Mouse (Mus musculus): Measurements from ENCODE around the gene Olfr935. TPM values are rescaled to one million over a fixed set of nuclear protein-coding genes. Genes with fewer than 3 reads are reported as not detected.

The Olfr935 gene
- not detected in 2 replicates for polyA plus RNA-seq (2012; rRNA removed)

- TF ChIP-seq CTCF (IDR thresholded peaks at IDR 0.05; ENCODE audit: insufficient read depth, low read length): no peak
- no peak for TF ChIP-seq POLR2A (IDR thresholded peaks at IDR 0.05; ENCODE audit: borderline replicate concordance, extremely low read depth, low read depth, low read length)
- WGBS: 60% methylated on average over 2 of the region's 2 CpGs
- DNase-seq: no peak
- H3K4me3 ChIP-seq (replicated peaks; ENCODE audit: extremely low read depth, low read depth, low read length): no peak within 1 kb of the TSS
- H3K4me1 ChIP-seq (ENCODE audit: control insufficient read depth, insufficient read depth, low read length): no peaks in the 10 kb centered on the region
Measured at GRCm38 (mm10) chr9:38999583-38999982, at the start of gene Olfr935. Gene Olfr935 (minus strand): TSS chr9:38999683.

GRCm38 (mm10) chr9:39023277-39023676 lies 23.8 kb upstream of the Olfr935 start, which contains the start of gene Olfr146:
Gene Olfr146 (minus strand): TSS chr9:39023377.
- no peak for DNase-seq
- H3K4me1 ChIP-seq (ENCODE audit: control insufficient read depth, insufficient read depth, low read length): no peaks in the 10 kb centered on the region
- TF ChIP-seq CTCF (IDR thresholded peaks at IDR 0.05; ENCODE audit: insufficient read depth, low read length) (no peak), POLR2A (IDR thresholded peaks at IDR 0.05; ENCODE audit: borderline replicate concordance, extremely low read depth, low read depth, low read length) (no peak)
- WGBS: 67% methylated on average over 1 of the region's 1 CpGs
- H3K4me3 ChIP-seq (replicated peaks; ENCODE audit: extremely low read depth, low read depth, low read length): no peak within 1 kb of the TSS

GRCm38 (mm10) chr9:38988215-38988614 lies 11.3 kb downstream of the Olfr935 start, which contains the start of gene Olfr934:
Gene Olfr934 (minus strand): TSS chr9:38988315.
- 84% methylated on average over 2 of the region's 2 CpGs for WGBS
- Histone ChIP-seq H3K4me3 (replicated peaks; ENCODE audit: extremely low read depth, low read depth, low read length) (no peak within 1 kb of the TSS), H3K4me1 (ENCODE audit: control insufficient read depth, insufficient read depth, low read length) (no peaks in the 10 kb centered on the region)
- TF ChIP-seq POLR2A (IDR thresholded peaks at IDR 0.05; ENCODE audit: borderline replicate concordance, extremely low read depth, low read depth, low read length): no peak
- no peak for TF ChIP-seq CTCF (IDR thresholded peaks at IDR 0.05; ENCODE audit: insufficient read depth, low read length)
- no peak for DNase-seq

GRCm38 (mm10) chr9:38972013-38972412 lies 27.5 kb downstream of the Olfr935 start, which contains the start of gene Olfr933:
Gene Olfr933 (plus strand): TSS chr9:38972313.
- WGBS: 73% methylated on average over 4 of the region's 4 CpGs
- TF ChIP-seq CTCF (IDR thresholded peaks at IDR 0.05; ENCODE audit: insufficient read depth, low read length) (no peak), POLR2A (IDR thresholded peaks at IDR 0.05; ENCODE audit: borderline replicate concordance, extremely low read depth, low read depth, low read length) (no peak)
- H3K4me1 ChIP-seq (ENCODE audit: control insufficient read depth, insufficient read depth, low read length): no peaks in the 10 kb centered on the region
- H3K4me3 ChIP-seq (replicated peaks; ENCODE audit: extremely low read depth, low read depth, low read length): no peak within 1 kb of the TSS
- DNase-seq: no peak

GRCm38 (mm10) chr9:38954124-38954416 lies 45.4 kb downstream of the Olfr935 start:
- 68% methylated on average over 4 of the region's 4 CpGs for WGBS
- no peak for TF ChIP-seq CTCF (IDR thresholded peaks at IDR 0.05; ENCODE audit: insufficient read depth, low read length)
- TF ChIP-seq POLR2A (IDR thresholded peaks at IDR 0.05; ENCODE audit: borderline replicate concordance, extremely low read depth, low read depth, low read length): no peak
- Histone ChIP-seq H3K4me3 (replicated peaks; ENCODE audit: extremely low read depth, low read depth, low read length) (no peak overlapping the region), H3K4me1 (ENCODE audit: control insufficient read depth, insufficient read depth, low read length) (no peaks in the 10 kb centered on the region)
- DNase-seq: no peak

- 63% methylated on average over 7 of the region's 7 CpGs for WGBS
- Histone ChIP-seq H3K4me3 (replicated peaks; ENCODE audit: extremely low read depth, low read depth, low read length) (no peak overlapping the region), H3K4me1 (ENCODE audit: control insufficient read depth, insufficient read depth, low read length) (no peaks in the 10 kb centered on the region)
- TF ChIP-seq POLR2A (IDR thresholded peaks at IDR 0.05; ENCODE audit: borderline replicate concordance, extremely low read depth, low read depth, low read length): no peak
- TF ChIP-seq CTCF (IDR thresholded peaks at IDR 0.05; ENCODE audit: insufficient read depth, low read length): no peak
- DNase-seq: no peak
Measured at GRCm38 (mm10) chr9:38953401-38954123, 45.9 kb downstream of the Olfr935 start.

Other genes with a start within 250 kb of the Olfr935 start
- 0.17 and 0.25 TPM in 2 replicates for gene Olfr920, start 247.4 kb downstream of the Olfr935 start, polyA plus RNA-seq (2012; rRNA removed)
- gene Olfr921, start 226.6 kb downstream of the Olfr935 start, polyA plus RNA-seq (2012; rRNA removed): 0.13 TPM in 1 of 2 replicates, not detected in the other
- not detected in 2 replicates for gene Olfr922, start 185.1 kb downstream of the Olfr935 start, polyA plus RNA-seq (2012; rRNA removed)
- gene Olfr923, start 173.1 kb downstream of the Olfr935 start, polyA plus RNA-seq (2012; rRNA removed): not detected in 2 replicates
- gene Olfr924, start 155.2 kb downstream of the Olfr935 start, polyA plus RNA-seq (2012; rRNA removed): not detected in 2 replicates
- not detected in 2 replicates for gene Olfr26, start 144.6 kb downstream of the Olfr935 start, polyA plus RNA-seq (2012; rRNA removed)
- not detected in 2 replicates for gene Olfr926, start 122.6 kb downstream of the Olfr935 start, polyA plus RNA-seq (2012; rRNA removed)
- gene Olfr930, start 69.9 kb downstream of the Olfr935 start, polyA plus RNA-seq (2012; rRNA removed): not detected in 2 replicates
- gene Olfr933, start 27.4 kb downstream of the Olfr935 start, polyA plus RNA-seq (2012; rRNA removed): not detected in 2 replicates
- gene Olfr934, start 11.4 kb downstream of the Olfr935 start, polyA plus RNA-seq (2012; rRNA removed): not detected in 2 replicates
- not detected in 2 replicates for gene Olfr146, start 23.7 kb upstream of the Olfr935 start, polyA plus RNA-seq (2012; rRNA removed)
- not detected in 2 replicates for gene Olfr937, start 65.3 kb upstream of the Olfr935 start, polyA plus RNA-seq (2012; rRNA removed)
- gene Olfr938, start 79.2 kb upstream of the Olfr935 start, polyA plus RNA-seq (2012; rRNA removed): not detected in 2 replicates
- not detected in 2 replicates for gene Olfr27, start 128.4 kb upstream of the Olfr935 start, polyA plus RNA-seq (2012; rRNA removed)
- not detected in 2 replicates for gene Olfr943, start 166.6 kb upstream of the Olfr935 start, polyA plus RNA-seq (2012; rRNA removed)
- not detected in 2 replicates for gene Olfr944, start 202.2 kb upstream of the Olfr935 start, polyA plus RNA-seq (2012; rRNA removed)

Data from lung, adult 2 months (tissue).